Mouse (Mus musculus) layer of hippocampus, adult 2 months (tissue): ENCODE results near the gene Lbr. TPM values are rescaled to one million over a fixed set of nuclear protein-coding genes. Genes with fewer than 3 reads are reported as not detected.
"Not testable (repeated sequence)": the region's sequence is repeated elsewhere in the genome, so short reads cannot be mapped to it uniquely, and the experiment has no call there.

Source experiments
- DNase-seq, 2 experiments: peaks; one replicate each; pipeline ENCODE4 v3.0.0; 2022; ENCODE audit warnings: low spot score in 2 of 2
- H3K27ac ChIP-seq: fragments of 200-600 bp; 2 replicates; pipeline ENCODE4 v1.8.1; 2022
- H3K4me3 ChIP-seq: fragments of 200-600 bp; 2 replicates; pipeline ENCODE4 v1.8.1; 2022; ENCODE audit warnings: mild to moderate bottlenecking
- CTCF ChIP-seq: fragments of 200-600 bp; conservative IDR thresholded peaks from 2 replicates; pipeline ENCODE4 v1.8.1; 2022; ENCODE audit warnings: antibody characterized with exemption, mild to moderate bottlenecking, moderate library complexity
- total RNA-seq, 2 experiments: library from RNA; stranded (reverse); gene quantifications; 2 replicates each; pipeline ENCODE4 v1.2.3; 2021

Lbr gene
- total RNA-seq, 2 experiments from 2014 or later: 12.0 to 15.7 TPM

GRCm38 (mm10) chr1:181800667-181801066 lies 42.2 kb downstream of the Lbr start:
- no peak for TF ChIP-seq CTCF

GRCm38 (mm10) chr1:181799911-181800310 lies 42.9 kb downstream of the Lbr start:
- no peak for TF ChIP-seq CTCF
- H3K27ac ChIP-seq: no peak overlapping the region
- DNase-seq: no peak
- H3K4me3 ChIP-seq: no peak overlapping the region

More at GRCm38 (mm10) chr1:181800667-181801066, 42.2 kb downstream of the Lbr start:
- DNase-seq: no peak
- Histone ChIP-seq H3K27ac (no peak overlapping the region), H3K4me3 (no peak overlapping the region)

GRCm38 (mm10) chr1:181793541-181793940 lies 49.3 kb downstream of the Lbr start:
- Histone ChIP-seq H3K27ac (peak overlapping the region; percentile 46; the same call in 1 of the 2 replicates), H3K4me3 (no peak overlapping the region)
- TF ChIP-seq CTCF: no peak
- DNase-seq: peak; percentile 26 to 29

- H3K4me3 ChIP-seq: no peak overlapping the region
- no peak overlapping the region for H3K27ac ChIP-seq
- TF ChIP-seq CTCF: no peak
- DNase-seq: no peak
Observed at GRCm38 (mm10) chr1:181789952-181790351, 52.9 kb downstream of the Lbr start.

GRCm38 (mm10) chr1:181782600-181782999 lies 60.2 kb downstream of the Lbr start:
- DNase-seq, H3K27ac ChIP-seq: not testable (repeated sequence)

GRCm38 (mm10) chr1:181776541-181776940 lies 66.3 kb downstream of the Lbr start:
- no peak overlapping the region for H3K27ac ChIP-seq
- no peak for TF ChIP-seq CTCF
- no peak for DNase-seq
- no peak overlapping the region for H3K4me3 ChIP-seq

More at GRCm38 (mm10) chr1:181782600-181782999, 60.2 kb downstream of the Lbr start:
- peak; percentile 52 for TF ChIP-seq CTCF
- H3K4me3 ChIP-seq: not testable (repeated sequence)

GRCm38 (mm10) chr1:181771871-181772270 lies 71.0 kb downstream of the Lbr start:
- Histone ChIP-seq H3K27ac (no peak overlapping the region), H3K4me3 (no peak overlapping the region)
- DNase-seq: no peak
- TF ChIP-seq CTCF: no peak

- peak; percentile 75 for TF ChIP-seq CTCF
- no peak for DNase-seq
- H3K27ac ChIP-seq: no peak overlapping the region
- no peak overlapping the region for H3K4me3 ChIP-seq
Observed at GRCm38 (mm10) chr1:181769392-181769791, 73.5 kb downstream of the Lbr start.

Other genes with a start within 250 kb of the Lbr start
- gene Enah, start 176.9 kb upstream of the Lbr start, total RNA-seq: 100 to 1,000 TPM; 192 to 203 TPM